Mouse (Mus musculus) left cerebral cortex, adult 2 months (tissue): ENCODE data around the gene Rufy3. TPM values are rescaled to one million over a fixed set of nuclear protein-coding genes. Genes with fewer than 3 reads are reported as not detected.

Experiments
- DNase-seq, 2 experiments: peaks; one replicate each; pipeline ENCODE4 v3.0.0; 2021 to 2022; ENCODE audit warnings: low spot score in 2 of 2, mixed read lengths in 1 of 2; ENCODE audit errors: extremely low spot score in 1 of 2
- H3K27ac ChIP-seq: fragments of 200-600 bp; 2 replicates; pipeline ENCODE4 v1.8.1; 2022
- H3K4me3 ChIP-seq: fragments of 200-600 bp; 2 replicates; pipeline ENCODE4 v1.8.1; 2022
- CTCF ChIP-seq: fragments of 200-600 bp; IDR thresholded peaks from 2 replicates; pipeline ENCODE4 v1.8.1; 2022; ENCODE audit warnings: antibody characterized with exemption, mild to moderate bottlenecking, moderate library complexity
- intact Hi-C: fragments of 180-260 bp; cut with DNase I; formaldehyde crosslinking; loops from one replicate; pipeline ENCODE4 v1.15.1; 2025
- total RNA-seq, 2 experiments: library from RNA; stranded (reverse); gene quantifications; 2 replicates each; pipeline ENCODE4 v1.2.3; 2021

Gene Rufy3
- total RNA-seq, 2 experiments from 2014 or later, result 175 to 181 TPM

- Histone ChIP-seq H3K27ac (no peak overlapping the region), H3K4me3 (no peak overlapping the region)
- DNase-seq, result no peak
- no peak for TF ChIP-seq CTCF
- intact Hi-C loops, result no loop called here
Measured at GRCm38 (mm10) chr5:88643491-88643890, 78.7 kb downstream of the Rufy3 start.

DNA sequence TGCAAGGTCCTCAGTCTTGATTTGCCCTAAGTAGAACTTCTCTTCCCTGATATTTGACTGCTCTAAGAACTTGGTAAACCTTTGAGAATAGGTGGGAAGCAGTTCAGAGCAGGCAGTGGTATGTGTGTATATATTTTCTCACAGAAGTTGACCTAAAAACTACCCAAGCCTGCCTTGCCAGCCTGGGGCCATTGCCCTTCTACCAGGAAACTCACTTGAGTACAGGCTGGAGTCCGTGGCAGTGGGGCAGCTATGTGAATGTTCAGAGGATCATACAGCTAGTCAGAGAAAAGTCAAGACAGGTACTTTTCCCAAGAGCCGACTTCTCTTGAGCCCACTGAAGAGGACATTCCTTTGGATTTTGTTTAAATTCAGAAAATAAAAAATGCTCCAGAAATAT is 80.1 kb downstream of the Rufy3 start:
- Histone ChIP-seq H3K4me3 (no peak overlapping the region), H3K27ac (no peak overlapping the region)
- intact Hi-C loops, result no loop called here
- no peak for DNase-seq
- TF ChIP-seq CTCF, result no peak

DNA sequence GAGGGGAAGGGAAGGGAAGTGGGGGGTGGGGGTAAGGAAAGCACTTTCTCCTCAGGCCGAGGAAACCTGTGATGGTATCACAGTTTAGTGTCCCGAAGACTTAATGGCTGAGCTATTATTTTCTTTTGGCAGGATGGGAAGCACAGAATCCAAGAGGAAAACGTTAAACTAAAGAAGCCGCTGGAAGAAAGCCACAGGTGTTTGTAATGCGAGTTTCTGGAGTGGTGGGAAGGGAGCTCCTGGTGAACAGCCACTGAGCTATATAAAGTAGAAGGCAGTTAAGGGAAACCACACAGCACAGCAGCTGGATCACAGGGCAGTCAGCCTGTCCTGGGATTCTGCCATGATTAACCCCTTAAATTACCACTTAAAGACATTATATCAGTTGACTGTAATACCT is 80.6 kb downstream of the Rufy3 start:
- no peak for TF ChIP-seq CTCF
- Histone ChIP-seq H3K4me3 (no peak overlapping the region), H3K27ac (no peak overlapping the region)
- no peak for DNase-seq
- intact Hi-C loops, result no loop called here

GRCm38 (mm10) chr5:88649250-88650173 is 84.7 kb downstream of the Rufy3 start:
- intact Hi-C loops, result no loop called here
- H3K4me3 ChIP-seq, result no peak overlapping the region
- H3K27ac ChIP-seq, result no peak overlapping the region
- no peak for TF ChIP-seq CTCF
- no peak for DNase-seq

DNA sequence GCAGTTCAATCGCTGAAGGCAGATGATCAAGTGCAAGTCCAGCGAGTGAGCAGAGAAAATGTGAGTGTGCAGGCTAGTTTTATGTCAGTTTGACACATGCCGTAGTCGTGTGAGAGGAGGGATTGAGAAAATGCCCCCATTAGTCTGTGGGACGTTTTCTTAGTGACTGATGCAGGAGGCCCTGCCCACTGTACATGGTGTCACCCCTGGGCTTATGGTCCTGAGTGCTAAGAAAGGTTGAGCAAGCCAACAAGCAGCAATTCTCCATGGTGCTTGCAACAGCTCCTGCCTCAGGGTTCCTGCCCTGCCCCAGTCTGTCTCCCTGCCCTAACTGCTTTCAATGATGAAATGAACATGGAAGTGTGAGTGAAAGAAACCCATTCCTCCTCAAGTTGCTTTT is 87.7 kb downstream of the Rufy3 start:
- no peak overlapping the region for H3K4me3 ChIP-seq
- intact Hi-C loops, result no loop called here
- TF ChIP-seq CTCF, result no peak
- DNase-seq, result no peak
- H3K27ac ChIP-seq, result no peak overlapping the region

DNA sequence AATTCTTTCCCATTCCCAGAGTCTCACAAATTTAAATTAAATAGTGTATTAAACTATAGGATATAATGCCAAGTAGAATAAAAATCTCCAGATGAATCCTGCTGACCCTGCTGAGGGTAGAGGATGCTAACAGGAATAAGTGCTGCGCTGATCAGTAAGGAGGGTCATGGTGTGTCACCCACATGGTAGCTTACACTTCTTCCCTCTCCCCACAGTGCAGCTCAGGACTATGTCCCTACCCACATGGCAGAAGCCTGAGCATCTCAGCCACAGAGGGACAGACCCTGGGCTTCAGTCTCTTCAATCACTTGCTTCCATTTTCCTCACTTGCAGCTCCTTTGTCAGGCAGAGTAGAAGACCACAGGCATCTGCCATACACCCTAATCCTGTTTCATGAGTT is 93.0 kb downstream of the Rufy3 start:
- H3K4me3 ChIP-seq, result no peak overlapping the region
- no peak overlapping the region for H3K27ac ChIP-seq
- no peak for DNase-seq
- no peak for TF ChIP-seq CTCF
- intact Hi-C loops, result no loop called here

DNA sequence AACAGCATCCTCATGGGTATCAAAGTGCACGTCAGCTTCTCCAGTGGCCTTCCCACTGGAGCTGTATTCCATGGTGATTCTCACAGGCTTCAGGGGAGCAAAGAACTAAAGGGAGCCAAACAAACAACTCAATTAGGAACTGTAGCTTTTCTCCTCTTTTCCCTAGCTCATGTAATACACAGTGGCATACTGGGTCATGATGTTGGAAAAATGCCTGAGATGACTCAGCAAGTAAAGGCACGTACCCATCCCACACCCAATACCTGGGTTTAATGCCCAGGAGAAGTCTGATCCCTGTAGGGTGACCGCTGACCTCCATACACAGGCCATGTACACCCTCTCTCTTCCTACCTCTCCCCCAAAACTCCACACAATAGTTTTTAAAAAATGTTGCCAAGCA is 98.3 kb downstream of the Rufy3 start:
- no peak for TF ChIP-seq CTCF
- intact Hi-C loops, result no loop called here
- DNase-seq, result no peak
- Histone ChIP-seq H3K27ac (no peak overlapping the region), H3K4me3 (no peak overlapping the region)

- no peak for DNase-seq
- no peak for TF ChIP-seq CTCF
- Histone ChIP-seq H3K4me3 (no peak overlapping the region), H3K27ac (no peak overlapping the region)
- intact Hi-C loops, result no loop called here
Measured at GRCm38 (mm10) chr5:88663875-88664274, 99.0 kb downstream of the Rufy3 start.

- peak in 1 of 2 experiments; percentile 36 for DNase-seq
- peak overlapping the region; percentile 87 for H3K27ac ChIP-seq
- H3K4me3 ChIP-seq, result peak overlapping the region; percentile 86
- TF ChIP-seq CTCF, result no peak
- intact Hi-C loops, result loop anchor here (5.0 kb wide), 1 partner anchor 123 kb away; the partner anchor contains the start of gene Utp3
Measured at GRCm38 (mm10) chr5:88674703-88675442, 110.0 kb downstream of the Rufy3 start.

DNA sequence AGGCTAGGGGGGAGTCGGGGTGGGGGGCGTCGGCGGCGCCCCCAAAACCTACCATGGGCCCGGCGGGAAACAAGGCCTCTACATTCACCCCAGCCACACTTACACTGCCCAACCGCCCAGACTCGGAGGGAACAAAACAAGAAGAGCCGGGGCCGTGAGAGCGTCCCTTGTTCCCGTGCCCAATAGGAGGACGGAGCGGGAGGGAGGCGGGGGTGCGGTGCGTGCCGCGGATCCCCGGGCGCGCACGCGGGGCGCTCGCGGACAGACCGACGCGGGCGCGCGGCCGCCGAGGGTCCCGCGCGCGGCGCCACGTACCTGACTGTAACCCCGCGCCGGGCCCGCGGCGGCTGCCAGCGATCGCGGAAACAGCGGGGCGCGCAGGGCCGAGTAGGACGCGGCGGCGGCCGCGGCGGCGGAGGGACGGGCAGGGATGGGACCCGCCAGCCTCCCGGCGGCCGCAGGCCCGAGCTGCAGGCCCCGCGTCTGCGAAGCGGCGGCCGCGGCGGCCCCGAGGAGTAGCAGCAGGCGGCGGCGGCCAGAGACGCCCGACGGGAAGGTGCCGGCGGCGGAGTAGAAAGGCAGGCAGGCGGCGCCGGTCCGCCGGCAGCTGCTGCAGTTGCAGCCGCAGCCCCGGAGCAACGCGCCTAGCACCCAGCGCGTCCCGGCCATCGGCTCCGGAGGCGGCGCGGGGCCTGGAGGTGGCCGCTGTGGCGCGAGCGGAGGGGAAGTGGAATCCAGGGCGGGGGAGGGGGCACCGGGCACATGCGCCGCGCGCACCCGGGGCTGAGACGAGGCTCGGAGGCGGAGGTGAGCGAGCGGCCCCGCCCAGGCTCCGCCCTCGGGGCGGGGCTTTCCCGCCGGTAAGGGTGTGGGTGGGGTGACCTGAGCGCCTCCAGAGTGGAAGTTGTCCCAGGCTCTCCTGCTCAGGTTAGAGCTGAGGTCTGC is 110.9 kb downstream of the Rufy3 start, which contains the start of gene Grsf1:
Grsf1 (minus strand) TSS at position 729 of the 945 bp plus-strand sequence.
- H3K27ac ChIP-seq, result peak within 1 kb of the TSS; percentile 91
- H3K4me3 ChIP-seq, result peak within 1 kb of the TSS; percentile 86
- no peak for TF ChIP-seq CTCF
- peak; percentile 88 to 91 for DNase-seq
- intact Hi-C loops, result loop anchor here (1.0 to 5.0 kb wide), 3 partner anchors 45 to 123 kb away; partner anchors contain the start of genes Dck, Mob1b and Utp3

- intact Hi-C loops, result loop anchor here (5.0 kb wide), 1 partner anchor 127 kb away; the partner anchor contains the start of gene Utp3
- Histone ChIP-seq H3K27ac (no peak overlapping the region), H3K4me3 (no peak overlapping the region)
- TF ChIP-seq CTCF, result no peak
- no peak for DNase-seq
Measured at GRCm38 (mm10) chr5:88678929-88679328, 114.1 kb downstream of the Rufy3 start.
